Mouse (Mus musculus) embryonic facial prominence, embryonic 15.5 days (tissue): Measurements from ENCODE around the gene Csnk2b. TPM values are rescaled to one million over a fixed set of nuclear protein-coding genes. Genes with fewer than 3 reads are reported as not detected.
A peak's percentile ranks its signal among the peaks of the same experiment; 100 is the strongest.

Experiments
- ATAC-seq: fragments of 200-750 bp; cut with Nextera tagmentation; 2 replicates; pipeline ENCODE4 v1.8.0; 2017; ENCODE audit warnings: low read depth, moderate TSS enrichment; ENCODE audit not compliant: insufficient number of reproducible peaks, low FRiP score, low TSS enrichment
- H3K27ac ChIP-seq: fragments of 300-500 bp; sonication (generic); replicated peaks from 2 replicates; pipeline ENCODE4 v1.5.1; 2015; ENCODE audit warnings: mild to moderate bottlenecking, inconsistent platforms
- H3K27me3 ChIP-seq: fragments of 300-500 bp; sonication (generic); 2 replicates; pipeline ENCODE4 v1.6.1; 2015; ENCODE audit warnings: inconsistent platforms
- H3K36me3 ChIP-seq: fragments of 300-500 bp; sonication (generic); 2 replicates; pipeline ENCODE4 v1.6.1; 2015; ENCODE audit warnings: mild to moderate bottlenecking, inconsistent platforms
- H3K4me1 ChIP-seq: fragments of 300-500 bp; sonication (generic); 2 replicates; pipeline ENCODE4 v1.6.1; 2015; ENCODE audit warnings: inconsistent platforms
- H3K4me2 ChIP-seq: fragments of 300-500 bp; sonication (generic); replicated peaks from 2 replicates; pipeline ENCODE4 v1.6.1; 2015; ENCODE audit warnings: mild to moderate bottlenecking, inconsistent platforms
- H3K4me3 ChIP-seq: fragments of 300-500 bp; sonication (generic); replicated peaks from 2 replicates; pipeline ENCODE4 v1.5.1; 2015; ENCODE audit warnings: mild to moderate bottlenecking, inconsistent platforms
- H3K9ac ChIP-seq: fragments of 300-500 bp; sonication (generic); 2 replicates; pipeline ENCODE4 v1.6.1; 2015; ENCODE audit warnings: inconsistent platforms
- H3K9me3 ChIP-seq: fragments of 300-500 bp; sonication (generic); replicated peaks from 2 replicates; pipeline ENCODE4 v1.6.1; 2016; ENCODE audit warnings: inconsistent platforms
- WGBS: fragments of 180-500 bp; shearing (Covaris S2); methylation state at CpG from one replicate; pipeline ENCODE4 v1.1.7; 2015; 5-methylcytosine and 5-hydroxymethylcytosine counted together
- polyA plus RNA-seq: library from polyadenylated mRNA; unstranded; fragments of >200 nt; fragmentation: Nextera tagmentation; extraction: Ambion mirVana; gene quantifications from 2 replicates; pipeline ENCODE4 v1.2.1, GENCODE M21; 2015

Gene Csnk2b
- polyA plus RNA-seq, 1 experiment from 2014 or later: 278 TPM

- 83% methylated on average over 16 of the region's 16 CpGs for WGBS
Observed at GRCm38 (mm10) chr17:35082841-35083576, 38.8 kb downstream of the Csnk2b start.

GRCm38 (mm10) chr17:35080710-35081109, 41.1 kb downstream of the Csnk2b start:
- no peaks in the 10 kb centered on the region for H3K36me3 ChIP-seq
- no peak overlapping the region for H3K27ac ChIP-seq
- H3K27me3 ChIP-seq: no peaks in the 10 kb centered on the region
- peaks cover 18% of the 10 kb centered on the region for H3K4me1 ChIP-seq
- H3K9ac ChIP-seq: no peak overlapping the region; the same call in 1 of the 2 replicates
- ATAC-seq: no peak
- H3K4me2 ChIP-seq: no peak overlapping the region
- no peaks in the 10 kb centered on the region for H3K9me3 ChIP-seq
- no peak overlapping the region for H3K4me3 ChIP-seq
- 68% methylated on average over 4 of the region's 4 CpGs for WGBS

More at GRCm38 (mm10) chr17:35082841-35083576, 38.8 kb downstream of the Csnk2b start:
- Histone ChIP-seq H3K4me2 (no peak overlapping the region), H3K36me3 (no peaks in the 10 kb centered on the region), H3K4me3 (no peak overlapping the region), H3K27me3 (no peaks in the 10 kb centered on the region), H3K9me3 (no peaks in the 10 kb centered on the region), H3K9ac (no peak overlapping the region), H3K4me1 (peaks cover 2% of the 10 kb centered on the region; the same call in 1 of the 2 replicates), H3K27ac (no peak overlapping the region)
- ATAC-seq: no peak

GRCm38 (mm10) chr17:35080248-35080647, 41.6 kb downstream of the Csnk2b start:
- no peak for ATAC-seq
- Histone ChIP-seq H3K27ac (no peak overlapping the region), H3K9me3 (no peaks in the 10 kb centered on the region), H3K27me3 (no peaks in the 10 kb centered on the region), H3K4me3 (no peak overlapping the region), H3K36me3 (no peaks in the 10 kb centered on the region), H3K9ac (no peak overlapping the region; the same call in 1 of the 2 replicates), H3K4me2 (no peak overlapping the region), H3K4me1 (peaks cover 18% of the 10 kb centered on the region)
- 40% methylated on average over 6 of the region's 6 CpGs for WGBS

GRCm38 (mm10) chr17:35079778-35080177, 42.1 kb downstream of the Csnk2b start:
- Histone ChIP-seq H3K9me3 (no peaks in the 10 kb centered on the region), H3K27me3 (no peaks in the 10 kb centered on the region), H3K4me1 (peaks cover 18% of the 10 kb centered on the region), H3K4me3 (no peak overlapping the region), H3K4me2 (no peak overlapping the region), H3K36me3 (no peaks in the 10 kb centered on the region), H3K9ac (no peak overlapping the region), H3K27ac (no peak overlapping the region)
- 58% methylated on average over 9 of the region's 9 CpGs for WGBS
- no peak for ATAC-seq

- no peak for ATAC-seq
- Histone ChIP-seq H3K4me1 (peaks cover 25% of the 10 kb centered on the region), H3K27ac (peak within 1 kb of the TSS; percentile 51), H3K9me3 (no peaks in the 10 kb centered on the region), H3K36me3 (no peaks in the 10 kb centered on the region), H3K9ac (no peak within 1 kb of the TSS), H3K27me3 (no peaks in the 10 kb centered on the region), H3K4me2 (peak within 1 kb of the TSS; percentile 34), H3K4me3 (peak within 1 kb of the TSS; percentile 10; the same call in 1 of the 2 replicates)
- WGBS: 16% methylated on average over 14 of the region's 14 CpGs
Observed at GRCm38 (mm10) chr17:35077786-35078233, 44.0 kb downstream of the Csnk2b start, which contains the start of gene Ly6g6d. Ly6g6d (minus strand) TSS chr17:35078065.

GRCm38 (mm10) chr17:35077285-35077684, 44.6 kb downstream of the Csnk2b start:
- ATAC-seq: no peak
- Histone ChIP-seq H3K4me1 (peaks cover 25% of the 10 kb centered on the region), H3K36me3 (no peaks in the 10 kb centered on the region), H3K27ac (peak overlapping the region; percentile 51), H3K4me3 (peak overlapping the region; percentile 10; the same call in 1 of the 2 replicates), H3K27me3 (no peaks in the 10 kb centered on the region), H3K4me2 (peak overlapping the region; percentile 34), H3K9ac (no peak overlapping the region), H3K9me3 (no peaks in the 10 kb centered on the region)
- 21% methylated on average over 2 of the region's 2 CpGs for WGBS

GRCm38 (mm10) chr17:35076507-35077176, 45.2 kb downstream of the Csnk2b start, which contains the start of gene Ly6g6e:
Ly6g6e (plus strand) TSS chr17:35076902.
- Histone ChIP-seq H3K27me3 (no peaks in the 10 kb centered on the region), H3K4me1 (peaks cover 25% of the 10 kb centered on the region), H3K4me3 (peak within 1 kb of the TSS; percentile 10; the same call in 1 of the 2 replicates), H3K36me3 (no peaks in the 10 kb centered on the region), H3K27ac (peak within 1 kb of the TSS; percentile 51), H3K4me2 (peak within 1 kb of the TSS; percentile 34), H3K9me3 (no peaks in the 10 kb centered on the region), H3K9ac (no peak within 1 kb of the TSS)
- 11% methylated on average over 10 of the region's 10 CpGs for WGBS
- ATAC-seq: peak; percentile 47; the same call in 1 of the 2 replicates

GRCm38 (mm10) chr17:35074097-35074496, 47.8 kb downstream of the Csnk2b start:
- Histone ChIP-seq H3K9me3 (no peaks in the 10 kb centered on the region), H3K9ac (no peak overlapping the region), H3K4me2 (no peak overlapping the region), H3K27ac (no peak overlapping the region), H3K36me3 (no peaks in the 10 kb centered on the region), H3K4me1 (peaks cover 34% of the 10 kb centered on the region), H3K4me3 (no peak overlapping the region), H3K27me3 (no peaks in the 10 kb centered on the region)
- WGBS: 43% methylated on average over 17 of the region's 17 CpGs
- no peak for ATAC-seq

- no peaks in the 10 kb centered on the region for H3K9me3 ChIP-seq
- H3K27me3 ChIP-seq: peaks cover 6% of the 10 kb centered on the region; the same call in 1 of the 2 replicates
- H3K27ac ChIP-seq: no peak overlapping the region
- no peak overlapping the region for H3K9ac ChIP-seq
- 74% methylated on average over 9 of the region's 9 CpGs for WGBS
- no peak for ATAC-seq
- H3K4me3 ChIP-seq: no peak overlapping the region
- H3K4me2 ChIP-seq: no peak overlapping the region
- H3K4me1 ChIP-seq: peaks cover 18% of the 10 kb centered on the region
- no peaks in the 10 kb centered on the region for H3K36me3 ChIP-seq
Observed at GRCm38 (mm10) chr17:35071454-35071853, 50.4 kb downstream of the Csnk2b start.

GRCm38 (mm10) chr17:35070556-35071229, 51.2 kb downstream of the Csnk2b start:
- peak overlapping the region; percentile 44; the same call in 1 of the 2 replicates for H3K27ac ChIP-seq

More at GRCm38 (mm10) chr17:35070556-35071229, 51.2 kb downstream of the Csnk2b start:
- Histone ChIP-seq H3K36me3 (no peaks in the 10 kb centered on the region), H3K9ac (no peak overlapping the region), H3K9me3 (no peaks in the 10 kb centered on the region), H3K4me2 (no peak overlapping the region), H3K4me1 (peaks cover 16% of the 10 kb centered on the region), H3K4me3 (no peak overlapping the region), H3K27me3 (peaks cover 10% of the 10 kb centered on the region; the same call in 1 of the 2 replicates)
- ATAC-seq: no peak
- 42% methylated on average over 6 of the region's 6 CpGs for WGBS
